Mouse (Mus musculus): ENCODE measurements around the gene Slc9a9.

- TF ChIP-seq CTCF (IDR thresholded peaks at IDR 0.05; ENCODE audit: extremely low read depth, insufficient read depth, low read length) (no peak), POLR2A (IDR thresholded peaks at IDR 0.05; ENCODE audit: extremely low read depth, insufficient read depth, low read length) (no peak)
Measured at GRCm38 (mm10) chr9:94653198-94653597, 16.5 kb upstream of the Slc9a9 start.
